Mouse (Mus musculus): Measurements from ENCODE around the gene Wwox.

Wwox gene

DNA sequence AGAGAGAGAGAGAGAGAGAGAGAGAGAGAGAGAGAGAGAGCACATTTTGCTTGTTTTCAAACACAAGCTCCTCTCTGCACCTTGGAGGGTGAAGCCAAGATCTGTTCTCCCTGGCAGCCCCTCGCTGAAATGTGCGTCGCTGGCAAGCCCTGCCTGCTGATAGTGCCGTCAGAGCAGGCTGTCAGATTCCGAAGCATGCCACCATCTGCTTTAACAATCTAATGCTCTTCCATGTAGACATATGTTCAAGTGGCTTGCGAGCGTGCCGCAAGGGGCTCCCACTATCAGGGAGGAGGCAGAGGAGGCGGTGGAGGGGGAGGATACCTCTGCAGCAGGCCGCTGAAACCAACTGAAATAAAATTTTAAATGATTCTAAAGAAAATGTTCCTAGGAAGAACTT lies 714.6 kb downstream of the Wwox start:
- no peak for DNase-seq (ENCODE audit: low read depth, low spot score)

DNA sequence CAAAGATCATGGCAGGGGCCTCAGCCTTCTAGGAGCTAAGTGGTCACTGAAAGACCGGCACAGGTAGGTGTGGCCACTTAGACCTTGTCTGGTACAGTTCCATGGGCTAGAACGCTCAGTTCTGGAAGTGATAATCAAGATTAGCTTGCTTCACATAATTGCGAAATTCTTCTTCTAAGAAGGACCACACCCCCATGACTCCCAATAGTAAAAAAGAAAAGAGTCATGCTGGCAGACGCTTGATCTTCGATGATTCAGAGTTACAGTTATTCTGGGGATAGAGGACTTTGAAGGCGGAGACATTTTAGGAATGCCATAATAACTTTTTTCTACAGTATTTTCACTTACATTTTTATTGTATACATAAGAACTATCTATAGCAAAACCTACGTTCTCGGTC lies 716.7 kb downstream of the Wwox start:
- DNase-seq (ENCODE audit: low read depth, low spot score): no peak

DNA sequence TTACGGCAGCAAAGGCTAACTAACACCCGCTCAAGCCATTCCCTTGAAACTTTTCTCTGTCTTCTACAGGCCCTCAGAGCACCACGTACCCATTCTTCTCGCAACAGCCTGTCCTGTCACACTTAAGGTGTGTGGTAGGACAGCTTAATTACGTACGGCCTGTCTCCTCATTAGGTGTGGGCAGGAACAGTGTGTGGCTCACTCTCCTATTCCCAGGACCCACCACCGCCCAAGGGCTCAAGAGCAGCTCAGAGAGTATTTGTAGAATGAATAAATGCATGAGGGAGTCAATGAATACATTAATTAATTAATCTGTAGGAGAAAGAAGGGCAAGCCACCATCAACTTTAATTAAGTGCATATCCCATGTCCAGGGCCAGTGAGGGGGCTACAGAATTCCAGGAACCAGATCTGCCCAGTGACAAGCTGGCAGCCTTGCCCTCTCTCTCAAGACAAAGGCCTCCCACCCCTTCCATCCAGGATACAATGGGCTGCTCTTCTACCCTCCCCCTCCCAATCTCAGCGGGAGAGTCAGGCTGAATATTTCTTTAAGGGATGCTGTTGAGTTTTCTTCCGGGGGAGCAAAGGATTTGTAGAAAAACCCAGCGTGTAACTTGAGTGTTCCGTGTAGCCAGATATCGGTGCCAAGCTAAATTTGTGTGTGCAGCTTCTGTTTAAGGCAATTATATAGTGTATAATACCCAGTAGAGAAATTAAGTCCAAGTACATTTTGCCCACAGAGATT lies 718.7 kb downstream of the Wwox start:
- no peak for DNase-seq (ENCODE audit: low read depth, low spot score)

DNA sequence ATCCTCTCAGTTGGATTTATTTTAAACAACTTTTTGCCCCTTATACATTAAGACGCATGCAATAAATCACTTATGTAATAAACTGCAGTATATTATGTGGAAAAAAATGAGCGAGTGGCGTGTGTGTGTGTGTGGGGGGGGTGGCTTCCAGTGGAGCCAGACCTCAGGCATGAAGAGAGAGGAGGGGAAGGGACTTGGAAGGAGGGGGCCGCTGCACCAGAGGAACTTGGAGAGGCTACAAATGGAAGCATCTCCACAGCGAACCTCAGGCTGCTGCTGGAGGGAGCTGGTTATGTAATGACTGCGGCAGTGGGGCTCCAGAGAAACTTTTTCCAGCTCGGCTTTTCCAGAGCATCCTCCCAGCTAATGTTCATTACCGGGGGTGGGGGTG lies 719.3 kb downstream of the Wwox start:
- no peak for DNase-seq (ENCODE audit: low read depth, low spot score)

DNA sequence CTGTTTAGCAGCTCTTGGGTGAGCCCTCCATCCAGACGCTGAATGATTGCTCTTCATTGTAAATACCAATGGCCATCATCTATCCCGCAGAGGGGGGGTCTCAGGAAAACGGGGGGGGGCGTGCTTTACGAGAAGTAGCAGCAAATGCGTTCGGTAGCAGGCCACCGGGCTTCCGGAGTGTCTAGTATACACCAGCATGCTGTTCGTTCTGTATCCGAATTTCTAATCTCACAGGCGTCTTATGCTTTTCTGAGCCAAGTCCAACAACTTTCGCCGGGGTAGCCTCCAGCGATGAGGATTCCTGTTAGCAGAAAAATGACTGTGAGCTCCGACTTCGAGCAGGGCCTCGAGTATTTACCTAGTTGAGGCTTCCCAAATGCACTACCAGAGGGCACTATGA lies 719.8 kb downstream of the Wwox start:
- DNase-seq (ENCODE audit: low read depth, low spot score): no peak

DNA sequence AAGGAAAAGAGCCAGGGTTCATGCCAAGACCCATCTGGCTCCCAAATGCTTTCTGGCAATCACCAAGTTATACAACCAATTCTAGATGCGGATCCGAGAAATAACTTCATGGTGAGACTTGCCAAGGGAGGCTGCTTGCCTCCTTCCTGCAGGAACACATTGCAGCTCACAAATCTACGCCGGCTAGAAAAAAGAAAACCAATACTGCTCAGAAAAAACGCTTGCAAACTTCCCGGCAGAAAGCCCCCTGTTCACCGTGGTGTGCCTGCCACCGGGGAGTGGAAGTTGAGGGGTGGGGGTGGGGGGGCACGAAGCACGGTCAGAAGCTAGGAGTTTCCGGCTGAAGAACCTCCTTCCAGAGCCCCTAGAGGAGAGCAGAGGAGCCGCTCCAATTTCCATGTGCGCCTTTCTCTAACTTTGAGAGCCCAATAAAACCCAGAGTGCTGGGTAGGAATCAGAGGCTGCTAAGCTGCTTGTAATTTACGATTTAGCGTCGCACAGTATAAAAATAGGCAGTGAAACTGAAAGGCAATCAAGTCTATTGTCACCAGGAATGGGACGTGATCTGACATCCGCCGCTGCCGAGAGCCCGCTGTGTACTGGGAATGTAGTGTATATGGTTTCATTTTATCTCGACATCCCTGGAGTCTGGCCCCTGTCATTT lies 720.4 kb downstream of the Wwox start:
- DNase-seq (ENCODE audit: low read depth, low spot score): no peak

DNA sequence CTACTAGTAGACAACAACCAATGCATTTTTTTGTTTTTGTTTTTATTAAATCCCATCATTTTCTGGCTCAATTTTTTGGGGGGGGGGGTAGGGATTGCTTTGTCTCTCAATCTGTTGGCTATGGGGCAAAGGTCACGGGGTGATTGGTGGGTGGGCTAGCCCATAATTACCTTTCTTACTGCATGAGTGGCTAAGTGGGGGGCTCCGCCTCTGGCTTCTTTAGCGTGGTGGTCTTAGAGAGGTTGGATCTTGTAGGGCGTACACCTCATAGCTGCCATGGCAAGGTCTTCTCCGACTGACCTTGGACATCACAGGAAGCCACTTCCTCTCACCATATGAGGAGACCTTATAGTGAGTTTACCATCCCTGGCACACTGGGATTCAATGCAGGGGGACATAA lies 721.0 kb downstream of the Wwox start:
- no peak for DNase-seq (ENCODE audit: low read depth, low spot score)

DNA sequence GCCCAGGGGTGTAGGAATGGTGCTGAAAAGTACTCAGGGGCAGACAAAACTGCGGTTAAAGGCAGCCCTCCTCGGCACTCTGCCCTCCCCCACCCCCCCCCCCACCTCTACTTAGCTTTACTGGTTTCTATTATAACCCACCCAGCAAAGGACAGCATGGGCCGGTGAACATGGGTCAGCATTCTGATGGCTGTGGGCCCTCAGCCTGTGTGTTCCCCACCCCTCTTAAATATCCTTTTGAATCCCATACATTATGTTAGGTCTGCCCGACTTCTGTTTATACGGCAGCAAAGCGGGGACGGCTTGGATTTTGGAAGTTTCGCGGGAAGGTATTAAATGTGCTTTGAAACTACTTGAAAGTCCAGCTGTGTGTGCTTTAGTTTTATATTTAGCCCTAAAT lies 722.1 kb downstream of the Wwox start:
- DNase-seq (ENCODE audit: low read depth, low spot score): no peak

DNA sequence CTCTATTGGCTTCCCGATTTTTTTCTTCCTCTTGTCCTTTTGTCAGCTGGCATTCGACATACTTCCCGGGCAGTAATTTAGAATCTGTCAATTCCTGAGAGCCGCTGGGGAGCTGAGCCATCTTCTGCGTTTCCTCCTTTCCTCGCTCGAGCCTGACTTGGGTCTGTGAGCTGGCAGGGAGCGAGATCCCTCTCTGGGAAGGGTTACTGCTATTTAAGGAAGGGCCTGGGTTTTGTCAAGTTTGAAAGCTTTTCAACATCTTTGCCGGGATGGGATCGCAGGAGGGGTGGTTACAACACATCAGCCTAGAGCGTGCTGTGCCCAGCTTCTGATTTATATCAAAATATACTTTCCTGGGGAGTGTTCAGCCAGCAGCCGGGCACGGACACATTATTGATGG lies 725.4 kb downstream of the Wwox start:
- DNase-seq (ENCODE audit: low read depth, low spot score): no peak

DNA sequence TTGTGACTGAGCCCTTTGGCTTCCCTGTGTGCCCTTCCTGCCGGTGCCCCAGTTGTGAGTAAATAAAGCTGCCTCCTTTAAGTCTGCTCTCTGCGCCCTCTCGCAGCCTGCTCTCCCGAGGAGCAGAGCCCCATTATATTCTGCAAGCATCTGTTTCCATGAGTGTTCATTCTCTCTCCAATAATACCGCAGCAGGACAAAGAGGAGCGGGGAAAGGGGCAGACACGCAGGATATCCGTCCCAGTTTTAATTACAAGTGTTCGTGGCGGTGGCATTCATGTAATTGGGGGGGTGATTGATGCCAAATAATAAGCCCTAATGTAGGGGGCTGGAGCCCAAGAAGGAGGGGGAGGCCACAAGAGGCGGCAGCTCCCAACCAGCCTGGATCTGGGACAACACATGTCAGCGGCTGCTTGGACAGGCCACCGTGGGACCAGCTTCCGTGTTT lies 734.2 kb downstream of the Wwox start:
- no peak for DNase-seq (ENCODE audit: low read depth, low spot score)

DNA sequence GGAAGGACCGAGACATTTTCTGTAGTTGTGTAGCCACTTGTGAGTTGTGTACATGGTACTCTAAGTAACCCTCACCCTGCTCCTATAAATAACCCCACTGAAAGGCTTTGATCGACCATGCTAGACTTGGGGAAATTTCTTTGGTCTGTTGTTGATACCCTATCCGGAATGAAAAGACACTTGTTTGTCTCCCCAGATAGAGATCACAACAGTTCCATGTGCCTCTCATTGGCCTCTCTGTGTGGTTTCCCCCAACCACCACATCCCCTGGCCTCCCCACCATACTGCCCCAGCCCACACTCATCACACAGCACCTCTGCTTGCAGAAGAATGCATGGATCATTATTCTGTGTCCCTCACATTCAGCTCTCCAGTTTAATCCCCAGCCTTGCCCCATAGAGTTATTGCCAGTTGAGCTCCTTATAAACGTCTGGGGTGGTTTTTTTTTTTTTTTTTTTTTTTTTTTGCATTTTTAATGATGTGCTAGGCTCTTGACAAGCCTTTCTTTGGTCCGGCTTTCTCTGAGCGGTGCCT lies 746.0 kb downstream of the Wwox start:
- DNase-seq (ENCODE audit: low read depth, low spot score): no peak

DNA sequence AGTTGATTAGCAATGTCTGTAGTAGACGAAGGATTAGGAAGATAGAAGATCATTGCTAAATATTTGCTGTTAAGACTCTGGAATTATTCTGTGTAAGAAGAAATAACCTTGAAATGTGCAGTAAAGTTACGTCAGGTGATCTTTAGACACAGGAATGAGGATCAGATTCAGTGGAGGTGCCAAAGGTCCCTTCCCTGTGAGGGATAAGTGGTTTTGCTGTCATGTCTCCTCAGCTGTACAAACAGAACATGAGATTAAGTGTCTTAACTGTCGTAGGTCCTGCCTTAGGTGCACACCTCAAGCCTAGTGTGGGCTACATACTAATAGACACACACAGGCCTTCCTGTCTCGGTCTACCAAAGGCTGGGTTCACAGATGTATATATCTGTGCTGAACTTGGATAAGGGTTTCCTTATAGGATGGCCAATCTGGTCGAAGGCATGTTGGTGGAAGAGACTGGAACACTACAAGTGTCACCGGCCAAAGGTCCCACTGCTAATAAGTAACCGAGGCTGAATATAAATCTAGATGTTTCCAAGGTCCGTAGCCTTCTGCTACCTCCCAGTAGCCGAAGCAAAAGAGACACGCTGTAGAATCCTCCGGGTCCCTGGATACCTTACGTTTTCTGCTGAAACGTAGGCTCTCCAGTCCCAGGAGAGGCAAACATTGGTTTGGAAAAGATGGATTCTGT lies 746.8 kb downstream of the Wwox start:
- no peak for DNase-seq (ENCODE audit: low read depth, low spot score)

DNA sequence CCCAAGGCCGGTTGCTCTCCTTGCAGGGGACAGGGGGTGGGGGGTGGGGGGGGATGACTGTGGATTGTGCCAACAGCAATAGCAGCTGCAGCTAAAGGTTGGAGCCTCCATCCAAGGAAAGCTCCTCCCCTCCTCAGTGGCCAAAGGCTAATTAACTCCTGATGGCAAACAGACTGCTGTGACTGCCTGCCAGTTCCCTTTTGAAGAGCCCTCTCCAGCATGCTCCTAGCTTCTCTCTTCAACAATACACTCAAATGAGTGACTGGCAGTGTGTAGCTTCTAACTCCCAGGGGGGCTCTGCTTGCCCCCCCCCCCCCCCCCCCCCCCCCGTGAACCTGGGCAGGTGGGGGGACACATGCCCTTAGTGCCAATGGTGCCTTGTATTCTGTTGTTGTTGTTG lies 747.4 kb downstream of the Wwox start:
- DNase-seq (ENCODE audit: low read depth, low spot score): no peak

DNA sequence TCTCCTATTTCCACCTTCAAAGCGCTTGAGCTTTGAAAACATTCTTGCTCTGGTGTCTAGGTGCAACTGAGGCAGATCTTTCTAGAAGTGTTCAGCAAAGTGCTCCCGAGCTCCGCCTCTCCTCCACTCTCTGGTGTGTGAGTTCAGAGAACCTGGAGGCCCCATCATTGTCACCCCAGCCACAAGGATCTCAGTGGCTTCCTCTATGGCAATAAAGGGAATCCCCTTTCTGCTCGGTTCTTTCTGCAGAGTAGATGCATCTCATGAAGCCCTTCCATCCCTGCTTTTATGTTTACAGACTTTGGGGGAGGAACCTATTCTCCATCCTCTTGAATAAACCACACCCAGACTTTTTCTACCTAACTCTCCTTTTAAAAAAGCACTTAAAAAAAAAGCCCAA lies 749.0 kb downstream of the Wwox start:
- no peak for DNase-seq (ENCODE audit: low read depth, low spot score)

DNA sequence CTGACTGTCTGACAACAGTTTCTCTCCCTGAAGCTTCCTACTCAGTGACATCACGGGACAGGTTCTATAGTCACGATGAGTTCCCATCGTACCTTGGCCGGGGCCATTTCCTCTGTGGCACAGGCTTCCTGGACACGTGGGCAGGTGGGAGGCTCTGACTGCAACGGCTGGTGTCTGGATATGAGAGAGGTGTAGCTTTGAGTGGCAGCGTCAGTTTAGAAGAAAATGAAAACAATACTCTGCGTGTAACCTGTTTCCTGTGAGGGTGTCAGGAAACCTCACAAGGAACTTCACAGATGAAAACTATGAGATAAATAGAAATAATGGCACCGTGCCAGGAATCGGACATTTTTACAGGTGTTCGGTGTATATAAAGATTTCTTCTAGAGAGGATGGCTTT lies 750.4 kb downstream of the Wwox start:
- no peak for DNase-seq (ENCODE audit: low read depth, low spot score)

DNA sequence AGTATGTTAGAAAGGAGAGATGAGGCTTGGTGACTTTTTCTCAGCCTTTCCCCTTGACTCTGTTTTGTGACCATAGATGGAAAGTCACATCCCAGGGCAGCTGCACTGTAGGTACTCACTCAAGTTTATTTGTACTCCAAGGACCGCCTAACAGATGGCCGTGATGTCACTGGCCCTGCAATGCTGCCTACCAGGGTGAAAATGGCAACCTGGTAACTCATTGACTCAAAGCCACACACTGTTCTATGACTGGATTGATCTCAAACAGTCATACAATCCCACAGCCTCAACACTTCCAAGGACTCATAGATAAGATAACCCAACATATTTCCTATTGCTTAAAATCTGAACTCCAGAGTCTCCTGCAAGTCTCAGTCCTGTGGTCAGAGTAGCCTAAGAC lies 754.3 kb downstream of the Wwox start:
- no peak for DNase-seq (ENCODE audit: low read depth, low spot score)

DNA sequence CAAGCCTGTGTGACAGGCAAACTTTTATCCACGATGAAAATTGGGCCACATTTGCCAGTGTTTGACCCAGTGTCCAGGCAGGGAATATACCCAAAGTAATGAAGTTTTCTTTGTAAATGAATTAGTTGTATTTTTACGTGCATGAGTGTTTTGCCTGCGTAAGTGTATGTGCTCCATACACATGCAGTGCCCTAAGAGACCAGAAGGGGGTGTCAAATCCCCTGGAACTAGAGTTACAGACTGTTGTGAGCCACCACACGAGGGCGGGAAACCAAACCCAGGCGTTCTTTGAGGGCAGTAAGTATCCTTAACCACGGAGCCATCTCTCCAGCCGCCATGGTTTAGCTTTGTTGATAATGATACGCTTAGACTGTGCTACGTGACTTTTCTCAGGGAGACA lies 755.9 kb downstream of the Wwox start:
- DNase-seq (ENCODE audit: low read depth, low spot score): no peak

DNA sequence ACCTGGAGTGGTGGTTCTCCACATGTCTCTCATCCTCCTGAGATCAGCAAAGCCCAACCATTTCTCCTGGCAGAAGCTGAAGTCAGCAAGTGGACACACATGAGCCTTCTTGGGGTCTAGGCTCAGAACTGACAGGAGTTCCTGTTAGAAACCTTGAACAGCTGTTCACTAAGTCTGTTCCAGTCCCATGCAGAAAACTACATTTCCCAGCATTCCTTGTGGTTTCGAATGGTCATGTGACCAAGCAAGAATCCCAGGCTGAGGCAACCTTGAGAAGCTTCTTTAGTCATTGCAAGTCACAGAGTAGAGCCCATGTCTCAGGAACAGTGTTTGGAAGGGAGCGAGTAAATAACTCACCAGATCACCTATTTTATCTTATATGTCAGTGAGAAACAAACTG lies 757.4 kb downstream of the Wwox start:
- no peak for DNase-seq (ENCODE audit: low read depth, low spot score)

DNA sequence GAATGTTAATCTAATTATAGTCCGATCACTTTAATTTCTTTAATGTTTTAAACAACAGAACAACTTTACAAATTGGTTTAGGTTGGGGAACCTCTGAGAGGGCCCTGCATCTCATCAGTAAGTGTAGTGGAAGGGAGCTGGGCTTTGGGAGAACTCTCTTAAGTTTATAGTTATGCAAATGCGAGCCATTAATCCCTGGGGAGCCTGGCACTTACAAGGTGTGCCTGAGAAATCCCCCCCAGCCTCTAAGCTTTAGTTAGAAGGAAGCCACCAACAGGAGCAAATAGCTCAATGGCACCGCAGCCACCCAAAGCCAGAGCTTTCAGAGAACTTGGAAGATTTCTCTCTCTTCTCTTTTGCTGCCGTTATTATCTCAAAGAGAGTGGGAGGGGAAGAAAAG lies 759.7 kb downstream of the Wwox start:
- DNase-seq (ENCODE audit: low read depth, low spot score): no peak

DNA sequence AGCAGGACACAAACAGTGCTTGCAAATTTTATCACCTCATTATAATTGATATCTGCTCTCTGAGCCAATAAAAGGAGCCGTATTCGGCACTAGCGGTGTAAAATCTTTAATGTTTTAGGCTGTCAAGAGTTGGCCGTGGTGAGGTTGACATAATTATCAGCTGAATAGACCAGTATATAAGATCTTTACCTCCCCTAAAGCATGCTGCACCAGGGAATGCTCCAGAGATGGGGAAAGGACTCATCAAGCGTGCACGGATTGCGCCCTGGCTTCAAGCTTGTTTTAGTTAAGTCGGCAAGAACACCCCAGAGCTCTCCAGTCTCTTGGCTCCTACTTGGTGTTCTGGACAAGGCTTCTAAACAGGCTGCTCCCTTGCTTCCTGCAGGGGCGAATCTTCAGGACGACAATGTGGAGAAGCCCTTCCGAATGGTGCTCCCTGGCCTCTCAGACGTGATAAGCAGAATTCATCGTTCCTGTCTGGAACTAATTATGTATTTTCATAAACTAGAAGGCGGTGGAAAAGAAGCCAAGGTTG lies 760.2 kb downstream of the Wwox start:
- DNase-seq (ENCODE audit: low read depth, low spot score): no peak

DNA sequence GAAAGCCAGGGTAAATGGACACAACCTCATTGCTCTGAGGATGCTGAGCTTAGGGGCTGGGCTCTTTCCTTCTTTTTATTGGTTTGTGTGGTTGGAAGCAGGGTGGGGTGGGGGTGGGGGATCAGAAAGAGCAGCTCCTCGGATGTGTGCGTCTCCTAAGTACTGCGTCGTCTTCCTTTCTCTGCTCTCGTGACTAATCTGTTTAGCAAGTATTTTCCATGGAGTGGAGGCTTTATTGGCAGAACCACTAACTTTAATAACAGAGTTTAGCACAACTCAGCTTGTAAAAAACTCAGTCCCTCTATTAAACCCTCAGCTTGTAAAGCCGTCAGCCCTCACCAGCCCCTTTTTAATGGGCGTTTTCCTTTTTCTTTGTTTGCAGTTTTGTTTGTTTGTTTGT lies 762.3 kb downstream of the Wwox start:
- no peak for DNase-seq (ENCODE audit: low read depth, low spot score)

DNA sequence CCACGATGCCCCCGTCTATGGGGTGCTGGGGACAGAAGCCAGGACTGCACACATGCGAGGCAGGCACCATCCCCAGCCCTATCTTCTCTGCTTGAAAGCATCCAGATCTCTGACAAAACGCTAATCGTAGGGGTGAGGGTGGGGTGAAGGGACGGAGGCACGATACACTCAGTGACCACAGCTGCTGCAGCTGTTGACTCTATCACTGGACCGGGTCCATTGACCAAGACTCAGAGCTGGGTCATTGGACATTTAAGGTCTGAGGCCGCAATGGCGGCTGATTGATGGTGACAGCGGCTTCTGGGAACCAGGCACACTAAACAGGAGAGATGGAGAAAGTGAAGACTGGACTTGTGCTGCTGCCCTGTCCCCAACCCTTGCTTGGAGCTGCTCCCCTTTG lies 768.0 kb downstream of the Wwox start:
- no peak for DNase-seq (ENCODE audit: low read depth, low spot score)

Data from embryo, embryonic 11.5 days (tissue).